Mouse (Mus musculus): ENCODE measurements around the gene Lmntd2. TPM values are rescaled to one million over a fixed set of nuclear protein-coding genes. Genes with fewer than 3 reads are reported as not detected.

Lmntd2 gene
- 6.6 TPM for polyA plus RNA-seq (2017; shearing (Covaris generic))

GRCm38 (mm10) chr7:141213605-141214235 lies at the start of gene Lmntd2:
Lmntd2 (minus strand) TSS chr7:141214080.

GRCm38 (mm10) chr7:141228279-141229067 lies 14.6 kb upstream of the Lmntd2 start, which contains the start of gene Phrf1:
Phrf1 (plus strand) TSS chr7:141228784.

GRCm38 (mm10) chr7:141215101-141215879 lies 1.4 kb upstream of the Lmntd2 start, which contains the start of gene Rassf7:
Rassf7 (plus strand) TSS chr7:141215860.

GRCm38 (mm10) chr7:141193948-141194347 lies 19.9 kb downstream of the Lmntd2 start, which contains the start of the genes Hras and Lrrc56:
Hras (minus strand) TSS chr7:141194005.
Lrrc56 (plus strand) TSS chr7:141194157.

GRCm38 (mm10) chr7:141172116-141173006 lies 41.5 kb downstream of the Lmntd2 start, which contains the start of gene Rnh1:
Rnh1 (minus strand) TSS chr7:141172857.

Other genes starting within 250 kb of the Lmntd2 start
- not detected for gene Ifitm1, start 246.9 kb downstream of the Lmntd2 start, polyA plus RNA-seq (2017; shearing (Covaris generic))
- not detected for gene Ifitm3, start 203.3 kb downstream of the Lmntd2 start, polyA plus RNA-seq (2017; shearing (Covaris generic))
- not detected for gene Ifitm6, start 196.2 kb downstream of the Lmntd2 start, polyA plus RNA-seq (2017; shearing (Covaris generic))
- gene Gm17387, start 184.9 kb downstream of the Lmntd2 start, polyA plus RNA-seq (2017; shearing (Covaris generic)) = not detected
- 0.85 TPM for gene B4galnt4, start 153.0 kb downstream of the Lmntd2 start, polyA plus RNA-seq (2017; shearing (Covaris generic))
- gene Pkp3, start 135.9 kb downstream of the Lmntd2 start, polyA plus RNA-seq (2017; shearing (Covaris generic)) = 95.4 TPM
- gene Sigirr, start 113.5 kb downstream of the Lmntd2 start, polyA plus RNA-seq (2017; shearing (Covaris generic)) = 73.6 TPM
- not detected for gene Ano9, start 96.3 kb downstream of the Lmntd2 start, polyA plus RNA-seq (2017; shearing (Covaris generic))
- 8.6 TPM for gene Ptdss2, start 91.7 kb downstream of the Lmntd2 start, polyA plus RNA-seq (2017; shearing (Covaris generic))
- gene Rnh1, start 41.2 kb downstream of the Lmntd2 start, polyA plus RNA-seq (2017; shearing (Covaris generic)) = 49.7 TPM
- 25.1 TPM for gene Hras, start 20.1 kb downstream of the Lmntd2 start, polyA plus RNA-seq (2017; shearing (Covaris generic))
- 2.3 TPM for gene Lrrc56, start 19.9 kb downstream of the Lmntd2 start, polyA plus RNA-seq (2017; shearing (Covaris generic))
- gene Rassf7, start 1.8 kb upstream of the Lmntd2 start, polyA plus RNA-seq (2017; shearing (Covaris generic)) = 10.0 TPM
- gene Phrf1, start 14.7 kb upstream of the Lmntd2 start, polyA plus RNA-seq (2017; shearing (Covaris generic)) = 112 TPM
- gene Irf7, start 52.4 kb upstream of the Lmntd2 start, polyA plus RNA-seq (2017; shearing (Covaris generic)) = 103 TPM
- not detected for gene Cdhr5, start 62.7 kb upstream of the Lmntd2 start, polyA plus RNA-seq (2017; shearing (Covaris generic))
- gene Sct, start 65.1 kb upstream of the Lmntd2 start, polyA plus RNA-seq (2017; shearing (Covaris generic)) = not detected
- not detected for gene Drd4, start 77.9 kb upstream of the Lmntd2 start, polyA plus RNA-seq (2017; shearing (Covaris generic))
- 75.5 TPM for gene Deaf1, start 113.6 kb upstream of the Lmntd2 start, polyA plus RNA-seq (2017; shearing (Covaris generic))
- 29.6 TPM for gene Tmem80, start 113.7 kb upstream of the Lmntd2 start, polyA plus RNA-seq (2017; shearing (Covaris generic))
- not detected for gene Eps8l2, start 124.8 kb upstream of the Lmntd2 start, polyA plus RNA-seq (2017; shearing (Covaris generic))
- gene Taldo1, start 178.1 kb upstream of the Lmntd2 start, polyA plus RNA-seq (2017; shearing (Covaris generic)) = 215 TPM
- gene Gatd1, start 200.1 kb upstream of the Lmntd2 start, polyA plus RNA-seq (2017; shearing (Covaris generic)) = 31.3 TPM
- not detected for gene Cend1, start 215.4 kb upstream of the Lmntd2 start, polyA plus RNA-seq (2017; shearing (Covaris generic))
- gene Slc25a22, start 223.8 kb upstream of the Lmntd2 start, polyA plus RNA-seq (2017; shearing (Covaris generic)) = 72.6 TPM
- gene Pidd1, start 229.9 kb upstream of the Lmntd2 start, polyA plus RNA-seq (2017; shearing (Covaris generic)) = 3.4 TPM
- 2,296 TPM for gene Rplp2, start 233.3 kb upstream of the Lmntd2 start, polyA plus RNA-seq (2017; shearing (Covaris generic))
- gene Pnpla2, start 241.1 kb upstream of the Lmntd2 start, polyA plus RNA-seq (2017; shearing (Covaris generic)) = 132 TPM
- 0.88 TPM for gene Cracr2b, start 247.0 kb upstream of the Lmntd2 start, polyA plus RNA-seq (2017; shearing (Covaris generic))

All from naive thymus-derived CD4-positive, alpha-beta T cell, adult 5 months (primary cell).